Mouse (Mus musculus) liver, adult 2 months (tissue): ENCODE data around the gene 1700037C18Rik.

Experiments used
- CTCF ChIP-seq: fragments of 200-500 bp; IDR thresholded peaks from 2 replicates; pipeline ENCODE4 v1.5.1; 2011; ENCODE audit warnings: low read depth, low read length, control low read depth
- POLR2A ChIP-seq: fragments of 200-500 bp; IDR thresholded peaks from 2 replicates; pipeline ENCODE4 v1.6.1; 2011; ENCODE audit warnings: low read length, control low read depth; ENCODE audit not compliant: insufficient read depth; ENCODE audit errors: extremely low read depth

DNA sequence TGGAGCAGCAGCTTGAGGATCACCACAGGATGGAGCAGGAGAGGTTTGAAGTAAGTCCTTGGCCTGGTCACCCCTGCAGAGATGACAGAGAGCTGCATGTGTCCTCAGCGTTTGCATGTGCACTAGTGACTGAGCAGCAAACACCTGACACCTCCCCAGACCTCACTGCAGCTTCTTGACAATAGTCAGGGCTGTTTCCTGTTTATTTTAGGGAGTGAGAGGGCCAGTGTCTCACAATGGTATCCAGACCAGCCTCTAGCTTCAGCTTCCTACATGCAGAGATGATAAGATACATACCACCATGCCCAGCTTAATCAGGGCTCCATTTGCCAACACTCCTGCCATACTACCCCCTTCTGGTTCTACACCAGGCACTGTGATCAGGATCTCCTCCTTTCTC lies 20.1 kb upstream of the 1700037C18Rik start:
- TF ChIP-seq POLR2A (no peak), CTCF (no peak)
